In genomic region chr8:110485234-110485633, GRCm38 (mm10) we compare ENCODE assay signal across 14 mouse cellular contexts.
"Had no signal": no experiment of that assay in that cellular context is flagged by ENCODE, and none has a peak within 500 bp of the region (broad histone marks: within the 10 kb centered on the region; RNA-seq: fewer than 3 reads in every experiment).

No protein-coding gene starts in this region.

- H3K4me3 ChIP-seq: liver, embryonic 12.5 days; megakaryocyte, embryonic 14.5 days; midbrain, embryonic 13.5 days; midbrain, embryonic 15.5 days; neural tube, embryonic 12.5 days had no signal

- H3K36me3 ChIP-seq: liver, embryonic 12.5 days; midbrain, embryonic 13.5 days; midbrain, embryonic 15.5 days; neural tube, embryonic 12.5 days had no signal

- H3K4me2 ChIP-seq: liver, embryonic 12.5 days; midbrain, embryonic 11.5 days; midbrain, embryonic 13.5 days; midbrain, embryonic 15.5 days; neural tube, embryonic 12.5 days had no signal

- H3K9me3 ChIP-seq: midbrain, embryonic 15.5 days; neural tube, embryonic 12.5 days had no signal

- H3K4me1 ChIP-seq: liver, embryonic 12.5 days; megakaryocyte, embryonic 14.5 days; midbrain, embryonic 15.5 days had no signal

- DNase-seq: right cerebral cortex, postnatal 14 days; right cerebral cortex, postnatal 4 days; spleen, adult 18-20 months; thymus, adult 18-20 months; thymus, postnatal 14 days; thymus, postnatal 36 days had no signal

- ATAC-seq: liver, embryonic 12.5 days; midbrain, embryonic 13.5 days; midbrain, embryonic 15.5 days had no signal

- H3K27ac ChIP-seq: liver, embryonic 12.5 days; liver, embryonic 14.5 days; macrophage; midbrain, embryonic 13.5 days; midbrain, embryonic 15.5 days; neural tube, embryonic 12.5 days had no signal

- H3K27me3 ChIP-seq: liver, embryonic 12.5 days; midbrain, embryonic 13.5 days; midbrain, embryonic 15.5 days; neural tube, embryonic 12.5 days had no signal

- H3K9ac ChIP-seq: liver, embryonic 12.5 days; liver, embryonic 14.5 days; midbrain, embryonic 13.5 days; midbrain, embryonic 15.5 days; neural tube, embryonic 12.5 days had no signal
